Mouse (Mus musculus) kidney, adult 10 weeks (tissue): Measurements from ENCODE around the gene Pde10a. TPM values are rescaled to one million over a fixed set of nuclear protein-coding genes. Genes with fewer than 3 reads are reported as not detected.

Experiments
- polyA plus RNA-seq: library from polyadenylated mRNA; stranded (reverse); fragments of 350-450 nt; fragmentation: Illumina TruSeq; extraction: RNeasy Lipid Tissue Mini Kit (QIAGEN cat#74804); gene quantifications from one replicate; pipeline ENCODE4 v1.2.3, GENCODE M21; 2014; ENCODE audit warnings: low read depth, low replicate concordance

The Pde10a gene
- 1.8 TPM for polyA plus RNA-seq

GRCm38 (mm10) chr17:8525225-8525721, at the start of gene Pde10a:
Gene Pde10a (plus strand): TSS chr17:8525372.

GRCm38 (mm10) chr17:8566850-8567249, 41.7 kb downstream of the Pde10a start, which contains the start of gene Gm17087:
Gene Gm17087 (minus strand): TSS chr17:8566950.

GRCm38 (mm10) chr17:8988119-8988807, 463.1 kb downstream of the Pde10a start, which contains the start of gene 1700010I14Rik:
Gene 1700010I14Rik (plus strand): TSS chr17:8988333.

Other genes starting within 250 kb of the Pde10a start
- 1,141 TPM for gene Mpc1, start 242.5 kb upstream of the Pde10a start, polyA plus RNA-seq
- gene Sft2d1, start 214.3 kb upstream of the Pde10a start, polyA plus RNA-seq = 83.6 TPM
- gene Prr18, start 187.9 kb upstream of the Pde10a start, polyA plus RNA-seq = 0.12 TPM
- not detected for gene T2, start 169.4 kb upstream of the Pde10a start, polyA plus RNA-seq
- gene T, start 90.9 kb upstream of the Pde10a start, polyA plus RNA-seq = not detected
- not detected for gene Gm17087, start 41.6 kb downstream of the Pde10a start, polyA plus RNA-seq